Mouse (Mus musculus): ENCODE measurements around the gene 1700029P11Rik. TPM values are rescaled to one million over a fixed set of nuclear protein-coding genes. Genes with fewer than 3 reads are reported as not detected.

The 1700029P11Rik gene
- polyA plus RNA-seq, 1 experiment from 2014 or later = not detected

GRCm38 (mm10) chr15:82015392-82016100 is 35.2 kb downstream of the 1700029P11Rik start:
- under 1% methylated on average over 35 of the region's 39 CpGs for WGBS (ENCODE audit: insufficient replicate concordance)
- Histone ChIP-seq H3K4me3 (ENCODE audit: low read depth, low read length) (peak overlapping the region; percentile 78), H3K36me3 (ENCODE audit: control insufficient read depth, insufficient read depth) (peaks cover 6% of the 10 kb centered on the region; the same call in 1 of the 2 replicates), H3K4me2 (ENCODE audit: low read depth, low read length) (peak overlapping the region; percentile 97), H3K4me1 (ENCODE audit: control insufficient read depth, low read depth, low read length) (peaks cover 23% of the 10 kb centered on the region), H3K9me3 (replicated peaks; ENCODE audit: control insufficient read depth, low read length) (no peaks in the 10 kb centered on the region), H3K9ac (ENCODE audit: low read depth, low read length) (peak overlapping the region; percentile 83), H3K27ac (ENCODE audit: low read length) (peak overlapping the region; percentile 73), H3K27me3 (ENCODE audit: control insufficient read depth, insufficient read depth, low read depth, low read length) (no peaks in the 10 kb centered on the region)
- no peak for ATAC-seq (ENCODE audit: low read depth)

GRCm38 (mm10) chr15:82016101-82016808 is 35.9 kb downstream of the 1700029P11Rik start:
- under 1% methylated on average over 52 of the region's 53 CpGs for WGBS (ENCODE audit: insufficient replicate concordance)
- H3K4me2 ChIP-seq (ENCODE audit: low read depth, low read length) = peak overlapping the region; percentile 97
- H3K9ac ChIP-seq (ENCODE audit: low read depth, low read length) = peak overlapping the region; percentile 83
- peak overlapping the region; percentile 84 for H3K27ac ChIP-seq (ENCODE audit: low read length)
- H3K9me3 ChIP-seq (replicated peaks; ENCODE audit: control insufficient read depth, low read length) = no peaks in the 10 kb centered on the region
- ATAC-seq (ENCODE audit: low read depth) = peak; percentile 96
- H3K4me1 ChIP-seq (ENCODE audit: control insufficient read depth, low read depth, low read length) = peaks cover 23% of the 10 kb centered on the region
- H3K36me3 ChIP-seq (ENCODE audit: control insufficient read depth, insufficient read depth) = peaks cover 6% of the 10 kb centered on the region; the same call in 1 of the 2 replicates
- H3K27me3 ChIP-seq (ENCODE audit: control insufficient read depth, insufficient read depth, low read depth, low read length) = no peaks in the 10 kb centered on the region
- H3K4me3 ChIP-seq (ENCODE audit: low read depth, low read length) = peak overlapping the region; percentile 78

GRCm38 (mm10) chr15:82016830-82017229 is 36.5 kb downstream of the 1700029P11Rik start:
- ATAC-seq (ENCODE audit: low read depth) = no peak
- peak overlapping the region; percentile 84 for H3K27ac ChIP-seq (ENCODE audit: low read length)
- H3K9me3 ChIP-seq (replicated peaks; ENCODE audit: control insufficient read depth, low read length) = no peaks in the 10 kb centered on the region
- peak overlapping the region; percentile 81 for H3K9ac ChIP-seq (ENCODE audit: low read depth, low read length)
- peak overlapping the region; percentile 78 for H3K4me3 ChIP-seq (ENCODE audit: low read depth, low read length)
- 5% methylated on average over 6 of the region's 6 CpGs for WGBS (ENCODE audit: insufficient replicate concordance)
- peak overlapping the region; percentile 72 for H3K4me2 ChIP-seq (ENCODE audit: low read depth, low read length)
- peaks cover 6% of the 10 kb centered on the region; the same call in 1 of the 2 replicates for H3K36me3 ChIP-seq (ENCODE audit: control insufficient read depth, insufficient read depth)
- H3K4me1 ChIP-seq (ENCODE audit: control insufficient read depth, low read depth, low read length) = peaks cover 23% of the 10 kb centered on the region
- H3K27me3 ChIP-seq (ENCODE audit: control insufficient read depth, insufficient read depth, low read depth, low read length) = no peaks in the 10 kb centered on the region

- Histone ChIP-seq H3K27ac (ENCODE audit: low read length) (no peak overlapping the region), H3K36me3 (ENCODE audit: control insufficient read depth, insufficient read depth) (peaks cover 6% of the 10 kb centered on the region; the same call in 1 of the 2 replicates), H3K9me3 (replicated peaks; ENCODE audit: control insufficient read depth, low read length) (no peaks in the 10 kb centered on the region), H3K4me2 (ENCODE audit: low read depth, low read length) (peak overlapping the region; percentile 47), H3K27me3 (ENCODE audit: control insufficient read depth, insufficient read depth, low read depth, low read length) (no peaks in the 10 kb centered on the region), H3K9ac (ENCODE audit: low read depth, low read length) (peak overlapping the region; percentile 17; the same call in 1 of the 2 replicates), H3K4me3 (ENCODE audit: low read depth, low read length) (peak overlapping the region; percentile 21), H3K4me1 (ENCODE audit: control insufficient read depth, low read depth, low read length) (peaks cover 23% of the 10 kb centered on the region)
- ATAC-seq (ENCODE audit: low read depth) = no peak
- 40% methylated on average over 4 of the region's 4 CpGs for WGBS (ENCODE audit: insufficient replicate concordance)
These were observed 37.1 kb downstream of the 1700029P11Rik start for GRCm38 (mm10) chr15:82017461-82017860.

GRCm38 (mm10) chr15:82019288-82019687 is 38.9 kb downstream of the 1700029P11Rik start:
- Histone ChIP-seq H3K4me1 (ENCODE audit: control insufficient read depth, low read depth, low read length) (peaks cover 19% of the 10 kb centered on the region), H3K9ac (ENCODE audit: low read depth, low read length) (no peak overlapping the region), H3K36me3 (ENCODE audit: control insufficient read depth, insufficient read depth) (peaks cover 16% of the 10 kb centered on the region), H3K4me2 (ENCODE audit: low read depth, low read length) (no peak overlapping the region), H3K9me3 (replicated peaks; ENCODE audit: control insufficient read depth, low read length) (no peaks in the 10 kb centered on the region), H3K4me3 (ENCODE audit: low read depth, low read length) (no peak overlapping the region), H3K27ac (ENCODE audit: low read length) (no peak overlapping the region), H3K27me3 (ENCODE audit: control insufficient read depth, insufficient read depth, low read depth, low read length) (no peaks in the 10 kb centered on the region)
- WGBS (ENCODE audit: insufficient replicate concordance) = 73% methylated on average over 3 of the region's 3 CpGs
- ATAC-seq (ENCODE audit: low read depth) = no peak

GRCm38 (mm10) chr15:82022535-82023088 is 42.3 kb downstream of the 1700029P11Rik start:
- Histone ChIP-seq H3K4me1 (ENCODE audit: control insufficient read depth, low read depth, low read length) (peaks cover 5% of the 10 kb centered on the region), H3K4me2 (ENCODE audit: low read depth, low read length) (no peak overlapping the region), H3K9ac (ENCODE audit: low read depth, low read length) (no peak overlapping the region), H3K9me3 (replicated peaks; ENCODE audit: control insufficient read depth, low read length) (no peaks in the 10 kb centered on the region), H3K36me3 (ENCODE audit: control insufficient read depth, insufficient read depth) (peaks cover 36% of the 10 kb centered on the region), H3K27me3 (ENCODE audit: control insufficient read depth, insufficient read depth, low read depth, low read length) (no peaks in the 10 kb centered on the region), H3K4me3 (ENCODE audit: low read depth, low read length) (no peak overlapping the region), H3K27ac (ENCODE audit: low read length) (no peak overlapping the region)
- ATAC-seq (ENCODE audit: low read depth) = no peak
- 72% methylated on average over 13 of the region's 13 CpGs for WGBS (ENCODE audit: insufficient replicate concordance)

GRCm38 (mm10) chr15:82023965-82024635 is 43.8 kb downstream of the 1700029P11Rik start:
- no peaks in the 10 kb centered on the region for H3K27me3 ChIP-seq (ENCODE audit: control insufficient read depth, insufficient read depth, low read depth, low read length)
- no peaks in the 10 kb centered on the region for H3K9me3 ChIP-seq (replicated peaks; ENCODE audit: control insufficient read depth, low read length)
- H3K4me1 ChIP-seq (ENCODE audit: control insufficient read depth, low read depth, low read length) = peaks cover 2% of the 10 kb centered on the region
- no peak overlapping the region for H3K4me2 ChIP-seq (ENCODE audit: low read depth, low read length)
- H3K36me3 ChIP-seq (ENCODE audit: control insufficient read depth, insufficient read depth) = peaks cover 34% of the 10 kb centered on the region
- H3K9ac ChIP-seq (ENCODE audit: low read depth, low read length) = no peak overlapping the region
- no peak for ATAC-seq (ENCODE audit: low read depth)
- no peak overlapping the region for H3K27ac ChIP-seq (ENCODE audit: low read length)
- 76% methylated on average over 6 of the region's 6 CpGs for WGBS (ENCODE audit: insufficient replicate concordance)
- no peak overlapping the region for H3K4me3 ChIP-seq (ENCODE audit: low read depth, low read length)

- no peak for ATAC-seq (ENCODE audit: low read depth)
- H3K4me2 ChIP-seq (ENCODE audit: low read depth, low read length) = no peak overlapping the region
- no peaks in the 10 kb centered on the region for H3K9me3 ChIP-seq (replicated peaks; ENCODE audit: control insufficient read depth, low read length)
- H3K27me3 ChIP-seq (ENCODE audit: control insufficient read depth, insufficient read depth, low read depth, low read length) = no peaks in the 10 kb centered on the region
- H3K4me1 ChIP-seq (ENCODE audit: control insufficient read depth, low read depth, low read length) = no peaks in the 10 kb centered on the region
- H3K27ac ChIP-seq (ENCODE audit: low read length) = no peak overlapping the region
- WGBS (ENCODE audit: insufficient replicate concordance) = 81% methylated on average over 7 of the region's 7 CpGs
- no peak overlapping the region for H3K4me3 ChIP-seq (ENCODE audit: low read depth, low read length)
- H3K36me3 ChIP-seq (ENCODE audit: control insufficient read depth, insufficient read depth) = peaks cover 38% of the 10 kb centered on the region
- no peak overlapping the region for H3K9ac ChIP-seq (ENCODE audit: low read depth, low read length)
These were observed 46.9 kb downstream of the 1700029P11Rik start for GRCm38 (mm10) chr15:82027276-82027675.
